In genomic region chr3:78618900-78619299, GRCm38 (mm10) we compare ENCODE assay signal across 8 mouse cellular contexts.
DNase-seq lines count a peak whose midpoint lies in the region; ATAC-seq and TF ChIP-seq lines count a peak whose summit lies in the region.

No protein-coding gene starts in this region.

- H3K4me2 ChIP-seq in intestine, postnatal 0 days (replicated peaks; ENCODE audit: low read depth): no peak overlapping the region
- no peak overlapping the region for H3K4me2 ChIP-seq in intestine, embryonic 16.5 days (ENCODE audit: low read depth, low read length)
- no peak overlapping the region for H3K4me2 ChIP-seq in liver, embryonic 11.5 days

- no peak for TF ChIP-seq POLR2A in MEL (IDR thresholded peaks at IDR 0.05; ENCODE audit: control insufficient read depth in 1 of 2, insufficient read depth in 1 of 2, low read depth in 1 of 2, low read length in 2 of 2, poor library complexity in 1 of 2)

- no peak overlapping the region for H3K4me3 ChIP-seq in intestine, postnatal 0 days (ENCODE audit: low read depth, low read length)
- H3K4me3 ChIP-seq in intestine, embryonic 16.5 days (ENCODE audit: low read length): no peak overlapping the region
- no peak overlapping the region for H3K4me3 ChIP-seq in MEL (ENCODE audit: control insufficient read depth in 1 of 2, insufficient read depth in 1 of 2, low read depth in 2 of 2, low read length in 2 of 2)
- H3K4me3 ChIP-seq in liver, embryonic 11.5 days (ENCODE audit: low read depth, low read length): no peak overlapping the region

- no peaks in the 10 kb centered on the region for H3K9me3 ChIP-seq in intestine, postnatal 0 days (ENCODE audit: control insufficient read depth)
- no peaks in the 10 kb centered on the region for H3K9me3 ChIP-seq in intestine, embryonic 16.5 days (ENCODE audit: control insufficient read depth, low read length)
- no peaks in the 10 kb centered on the region for H3K9me3 ChIP-seq in MEL (replicated peaks; ENCODE audit: insufficient read depth, low read length)
- no peaks in the 10 kb centered on the region for H3K9me3 ChIP-seq in liver, embryonic 11.5 days (ENCODE audit: control insufficient read depth, low read length)

- no peak overlapping the region for H3K27ac ChIP-seq in intestine, postnatal 0 days (ENCODE audit: low read depth, low read length)
- H3K27ac ChIP-seq in intestine, embryonic 16.5 days (ENCODE audit: low read length): no peak overlapping the region
- H3K27ac ChIP-seq in MEL (ENCODE audit: control insufficient read depth, low read depth, low read length): no peak overlapping the region
- no peak overlapping the region for H3K27ac ChIP-seq in liver, embryonic 11.5 days (ENCODE audit: low read depth, low read length)

- H3K27me3 ChIP-seq in intestine, postnatal 0 days (replicated peaks; ENCODE audit: control insufficient read depth, insufficient read depth, low read length): no peaks in the 10 kb centered on the region
- H3K27me3 ChIP-seq in intestine, embryonic 16.5 days (replicated peaks; ENCODE audit: control insufficient read depth, insufficient read depth, low read length): no peaks in the 10 kb centered on the region
- no peaks in the 10 kb centered on the region for H3K27me3 ChIP-seq in MEL (ENCODE audit: control insufficient read depth in 1 of 2, insufficient read depth in 2 of 2, low read length in 2 of 2)
- H3K27me3 ChIP-seq in liver, embryonic 11.5 days (replicated peaks; ENCODE audit: control insufficient read depth, insufficient read depth, low read length): no peaks in the 10 kb centered on the region

- peak; percentile 9 for DNase-seq in MEL (ENCODE audit: low read depth, low spot score)
- peak; percentile 32 to 68 for DNase-seq in cerebellum, postnatal 25 days
- peak; percentile 9 for DNase-seq in gastrocnemius, postnatal 25 days
- peak; percentile 44 to 49 for DNase-seq in left cerebral cortex, postnatal 14 days (ENCODE audit: low spot score in 2 of 2)
- peak; percentile 39 for DNase-seq in right cerebral cortex, postnatal 4 days
- no peak for DNase-seq in liver, embryonic 11.5 days (ENCODE audit: low spot score)

- TF ChIP-seq EP300 in MEL (IDR thresholded peaks at IDR 0.05; ENCODE audit: low read depth in 1 of 2, low read length in 2 of 2): no peak

- peak; percentile 65 for TF ChIP-seq CTCF in intestine, postnatal 0 days (IDR thresholded peaks at IDR 0.05; ENCODE audit: low read depth)
- peak in 2 of 3 experiments; percentile 28 to 34; a peak in 3 of 6 replicates for TF ChIP-seq CTCF in MEL (IDR thresholded peaks at IDR 0.05 in 2 of 3, conservative IDR thresholded peaks at IDR 0.05 in 1 of 3; ENCODE audit: control insufficient read depth in 1 of 3, insufficient read depth in 1 of 3, low read depth in 2 of 3, low read length in 3 of 3, poor library complexity in 1 of 3, severe bottlenecking in 1 of 3)

- TF ChIP-seq RAD21 in MEL (IDR thresholded peaks at IDR 0.05; ENCODE audit: low read depth, low read length): peak; percentile 23

- no peak overlapping the region for H3K9ac ChIP-seq in intestine, postnatal 0 days (ENCODE audit: low read depth, low read length)
- no peak overlapping the region for H3K9ac ChIP-seq in intestine, embryonic 16.5 days (ENCODE audit: low read depth, low read length)
- no peak overlapping the region for H3K9ac ChIP-seq in MEL (ENCODE audit: control insufficient read depth, low read depth, low read length, poor library complexity, severe bottlenecking)
- no peak overlapping the region for H3K9ac ChIP-seq in liver, embryonic 11.5 days (ENCODE audit: low read depth, low read length)

- H3K36me3 ChIP-seq in intestine, postnatal 0 days (ENCODE audit: control insufficient read depth, insufficient read depth): no peaks in the 10 kb centered on the region
- H3K36me3 ChIP-seq in intestine, embryonic 16.5 days (ENCODE audit: control insufficient read depth, insufficient read depth, low read length): no peaks in the 10 kb centered on the region
- no peaks in the 10 kb centered on the region for H3K36me3 ChIP-seq in MEL (ENCODE audit: control insufficient read depth in 1 of 2, insufficient read depth in 2 of 2, low read length in 2 of 2)
- no peaks in the 10 kb centered on the region for H3K36me3 ChIP-seq in liver, embryonic 11.5 days (ENCODE audit: control insufficient read depth, insufficient read depth, low read length)

- WGBS in intestine, postnatal 0 days: 32% methylated on average over 3 of the region's 3 CpGs
- WGBS in intestine, embryonic 16.5 days: 31% methylated on average over 3 of the region's 3 CpGs
- 30% methylated on average over 3 of the region's 3 CpGs for WGBS in liver, embryonic 11.5 days

- H3K79me2 ChIP-seq in MEL (ENCODE audit: control insufficient read depth, insufficient read depth, low read length, poor library complexity): no peaks in the 10 kb centered on the region

- no peaks in the 10 kb centered on the region for H3K4me1 ChIP-seq in intestine, postnatal 0 days (replicated peaks; ENCODE audit: control insufficient read depth, insufficient read depth, low read length)
- no peaks in the 10 kb centered on the region for H3K4me1 ChIP-seq in intestine, embryonic 16.5 days (ENCODE audit: control insufficient read depth, insufficient read depth, low read length)
- no peaks in the 10 kb centered on the region for H3K4me1 ChIP-seq in MEL (ENCODE audit: control insufficient read depth in 1 of 2, insufficient read depth in 2 of 2, low read length in 2 of 2)
- no peaks in the 10 kb centered on the region for H3K4me1 ChIP-seq in liver, embryonic 11.5 days (replicated peaks; ENCODE audit: control insufficient read depth, insufficient read depth, low read length)

- intact Hi-C loops in left cerebral cortex, postnatal 14 days (cut with DNase I): no loop called here

- ATAC-seq in intestine, postnatal 0 days: no peak
- ATAC-seq in intestine, embryonic 16.5 days: no peak
- ATAC-seq in liver, embryonic 11.5 days (replicated peaks; ENCODE audit: low FRiP score): no peak

TF ChIP-seq in MEL, 35 proteins besides CTCF, POLR2A, EP300 and RAD21:
- TF ChIP-seq ZC3H11A (IDR thresholded peaks at IDR 0.05; ENCODE audit: low read depth, low read length) (no peak), NELFE (IDR thresholded peaks at IDR 0.05; ENCODE audit: low read depth, low read length) (no peak), ZNF384 (IDR thresholded peaks at IDR 0.05; ENCODE audit: low read depth, low read length) (no peak), TAL1 (IDR thresholded peaks at IDR 0.05; ENCODE audit: low read length) (no peak), GABPA (IDR thresholded peaks at IDR 0.05; ENCODE audit: low read depth, low read length) (no peak), POLR2AphosphoS2 (IDR thresholded peaks at IDR 0.05; ENCODE audit: low read length) (no peak), USF1 (IDR thresholded peaks at IDR 0.05; ENCODE audit: low read depth, low read length) (no peak), ELF1 (IDR thresholded peaks at IDR 0.05; ENCODE audit: low read depth, low read length) (no peak)
